Mouse (Mus musculus): ENCODE results near the gene Opcml. TPM values are rescaled to one million over a fixed set of nuclear protein-coding genes. Genes with fewer than 3 reads are reported as not detected.

Gene Opcml
- polyA plus RNA-seq, 1 experiment from 2014 or later = 4.9 TPM

- H3K4me1 ChIP-seq = no peaks in the 10 kb centered on the region
- peaks cover 12% of the 10 kb centered on the region for H3K27me3 ChIP-seq
- H3K9me3 ChIP-seq = no peaks in the 10 kb centered on the region
- no peaks in the 10 kb centered on the region for H3K36me3 ChIP-seq
- no peak overlapping the region for H3K9ac ChIP-seq
- H3K4me2 ChIP-seq (replicated peaks) = no peak overlapping the region
- H3K27ac ChIP-seq = no peak overlapping the region
- no peak for ATAC-seq (ENCODE audit: low FRiP score, low read depth)
- 85% methylated on average over 3 of the region's 3 CpGs for WGBS
- H3K4me3 ChIP-seq = no peak overlapping the region
Measured at GRCm38 (mm10) chr9:28395638-28396037, 605.1 kb downstream of the Opcml start.

GRCm38 (mm10) chr9:28402770-28403650 is 612.4 kb downstream of the Opcml start:
- Histone ChIP-seq H3K4me2 (replicated peaks) (peak overlapping the region; percentile 98), H3K27ac (no peak overlapping the region), H3K27me3 (peaks cover 61% of the 10 kb centered on the region), H3K36me3 (no peaks in the 10 kb centered on the region), H3K9me3 (no peaks in the 10 kb centered on the region), H3K4me3 (peak overlapping the region; percentile 60), H3K4me1 (peaks cover 17% of the 10 kb centered on the region; the same call in 1 of the 2 replicates), H3K9ac (peak overlapping the region; percentile 67)
- peak; percentile 76; the same call in 1 of the 2 replicates for ATAC-seq (ENCODE audit: low FRiP score, low read depth)
- WGBS = 1% methylated on average over 56 of the region's 56 CpGs

GRCm38 (mm10) chr9:28403831-28404562 is 613.4 kb downstream of the Opcml start:
- peak overlapping the region; percentile 67; the same call in 1 of the 2 replicates for H3K9ac ChIP-seq
- ATAC-seq (ENCODE audit: low FRiP score, low read depth) = no peak
- peak overlapping the region; percentile 98 for H3K4me2 ChIP-seq (replicated peaks)

DNA sequence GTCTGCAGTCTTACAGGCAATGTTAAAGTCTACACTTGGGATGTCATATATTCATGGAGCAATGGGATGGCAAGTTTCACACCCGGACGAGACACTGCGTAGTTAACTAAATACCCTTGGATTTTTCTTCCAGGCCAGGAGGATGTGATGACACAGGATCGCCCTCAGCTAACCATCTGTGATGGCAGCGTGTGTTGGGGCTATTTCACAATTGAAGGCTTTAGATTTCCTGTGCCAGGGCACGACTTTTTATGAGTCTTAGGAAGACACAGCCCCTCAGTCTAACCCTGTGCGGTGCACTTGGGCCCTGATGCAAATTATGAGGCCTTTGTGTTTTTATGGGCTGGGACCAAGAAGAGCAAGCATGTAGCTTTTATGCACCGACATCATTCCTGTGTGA is 614.0 kb downstream of the Opcml start:
- ATAC-seq (ENCODE audit: low FRiP score, low read depth) = no peak
- Histone ChIP-seq H3K4me1 (peaks cover 17% of the 10 kb centered on the region; the same call in 1 of the 2 replicates), H3K9me3 (no peaks in the 10 kb centered on the region), H3K27ac (no peak overlapping the region), H3K36me3 (no peaks in the 10 kb centered on the region), H3K4me3 (peak overlapping the region; percentile 60), H3K27me3 (peaks cover 60% of the 10 kb centered on the region), H3K4me2 (replicated peaks) (peak overlapping the region; percentile 98), H3K9ac (no peak overlapping the region)
- WGBS = 50% methylated on average over 8 of the region's 8 CpGs

More at GRCm38 (mm10) chr9:28403831-28404562, 613.4 kb downstream of the Opcml start:
- Histone ChIP-seq H3K4me3 (peak overlapping the region; percentile 60), H3K27ac (no peak overlapping the region), H3K27me3 (peaks cover 61% of the 10 kb centered on the region), H3K9me3 (no peaks in the 10 kb centered on the region), H3K36me3 (no peaks in the 10 kb centered on the region), H3K4me1 (peaks cover 17% of the 10 kb centered on the region; the same call in 1 of the 2 replicates)
- WGBS = 2% methylated on average over 30 of the region's 30 CpGs

DNA sequence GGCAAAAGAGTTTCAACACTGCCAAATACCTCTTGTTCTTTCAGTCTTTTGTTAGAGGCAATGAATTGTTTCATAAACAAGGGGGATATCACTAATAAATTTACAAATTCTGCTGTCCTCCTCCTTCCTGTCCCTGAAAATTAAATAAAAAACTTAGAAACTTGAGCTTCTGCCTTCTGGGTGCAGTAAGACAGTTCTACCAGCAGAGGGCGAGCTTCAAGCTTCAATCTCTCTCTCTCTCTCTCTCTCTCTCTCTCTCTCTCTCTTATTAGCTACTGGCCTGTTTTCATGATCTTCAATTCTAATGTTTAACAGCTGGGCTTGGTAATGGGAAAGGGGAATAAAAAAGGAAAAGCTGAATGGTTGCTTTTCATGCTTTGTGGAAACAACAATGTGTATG is 615.2 kb downstream of the Opcml start:
- H3K9me3 ChIP-seq = no peaks in the 10 kb centered on the region
- H3K4me3 ChIP-seq = no peak overlapping the region
- no peaks in the 10 kb centered on the region for H3K36me3 ChIP-seq
- no peak overlapping the region for H3K9ac ChIP-seq
- peaks cover 17% of the 10 kb centered on the region; the same call in 1 of the 2 replicates for H3K4me1 ChIP-seq
- WGBS = 0% methylated on average over 1 of the region's 1 CpGs
- H3K4me2 ChIP-seq (replicated peaks) = no peak overlapping the region
- no peak overlapping the region for H3K27ac ChIP-seq
- H3K27me3 ChIP-seq = peaks cover 48% of the 10 kb centered on the region
- ATAC-seq (ENCODE audit: low FRiP score, low read depth) = no peak

DNA sequence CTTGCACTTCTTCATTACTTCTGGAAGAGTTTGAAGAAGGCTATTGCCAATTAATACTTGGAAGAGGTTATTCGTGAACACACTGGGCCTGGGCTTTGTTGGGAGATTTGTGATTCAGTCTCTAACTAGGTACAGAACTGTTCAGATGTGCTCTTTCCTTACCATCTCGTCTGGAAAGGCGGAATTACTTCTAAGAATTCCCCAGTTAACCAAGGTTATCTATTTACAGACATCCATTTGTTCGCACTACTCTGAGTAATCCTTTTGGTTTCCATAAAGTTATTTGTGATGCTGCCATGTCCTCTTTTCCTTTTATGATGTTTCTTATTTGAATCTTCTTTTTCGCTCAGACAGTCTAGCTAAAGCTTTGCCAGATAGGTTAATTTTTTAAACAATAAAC is 630.2 kb downstream of the Opcml start:
- Histone ChIP-seq H3K9ac (no peak overlapping the region), H3K4me2 (replicated peaks) (no peak overlapping the region), H3K9me3 (no peaks in the 10 kb centered on the region), H3K4me1 (no peaks in the 10 kb centered on the region), H3K4me3 (no peak overlapping the region), H3K36me3 (no peaks in the 10 kb centered on the region), H3K27ac (no peak overlapping the region), H3K27me3 (no peaks in the 10 kb centered on the region)
- ATAC-seq (ENCODE audit: low FRiP score, low read depth) = no peak
- 83% methylated on average over 5 of the region's 5 CpGs for WGBS

DNA sequence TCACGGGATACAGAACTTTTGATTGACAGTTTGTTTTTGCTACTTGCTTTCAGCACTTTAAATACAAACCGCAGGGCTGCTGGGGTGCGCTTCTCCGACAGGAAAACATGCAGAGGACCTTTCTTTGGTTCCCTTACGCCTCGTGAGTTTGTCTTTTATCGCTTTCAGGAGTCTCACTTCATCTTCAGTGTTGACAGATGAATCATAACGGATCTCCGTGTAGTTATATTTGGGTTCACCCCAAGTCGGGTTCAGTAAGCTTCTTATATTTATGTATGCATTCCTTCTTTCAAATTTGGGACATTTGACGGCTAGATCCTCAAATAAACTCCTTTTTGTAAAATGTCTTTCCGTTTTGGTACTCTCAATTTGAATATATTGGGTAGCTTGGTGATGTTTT is 632.8 kb downstream of the Opcml start:
- Histone ChIP-seq H3K4me3 (no peak overlapping the region), H3K9me3 (no peaks in the 10 kb centered on the region), H3K4me1 (no peaks in the 10 kb centered on the region), H3K9ac (no peak overlapping the region), H3K4me2 (replicated peaks) (no peak overlapping the region), H3K27me3 (no peaks in the 10 kb centered on the region), H3K36me3 (no peaks in the 10 kb centered on the region), H3K27ac (no peak overlapping the region)
- WGBS = 76% methylated on average over 12 of the region's 12 CpGs
- ATAC-seq (ENCODE audit: low FRiP score, low read depth) = no peak

DNA sequence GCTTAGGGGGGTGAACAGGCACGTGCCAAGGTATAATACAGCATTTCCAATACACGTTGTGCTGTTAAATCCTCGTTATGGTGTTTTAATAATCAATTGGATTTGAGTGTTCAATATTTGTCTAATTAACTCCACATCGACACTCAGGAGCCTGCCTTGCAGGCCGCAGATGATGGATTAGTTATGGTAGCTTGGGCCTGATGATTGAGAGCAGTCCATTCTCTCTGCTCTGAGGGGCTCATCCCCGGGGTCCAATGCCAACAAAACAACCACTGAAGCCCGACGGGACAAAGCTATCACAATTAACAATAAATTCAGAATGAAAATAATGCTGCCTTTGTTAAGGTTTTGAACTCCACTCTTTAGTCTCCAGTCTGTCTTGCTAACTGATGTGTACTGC is 641.6 kb downstream of the Opcml start:
- WGBS = 67% methylated on average over 8 of the region's 8 CpGs
- H3K27me3 ChIP-seq = no peaks in the 10 kb centered on the region
- H3K4me1 ChIP-seq = no peaks in the 10 kb centered on the region
- H3K9me3 ChIP-seq = no peaks in the 10 kb centered on the region
- H3K4me3 ChIP-seq = no peak overlapping the region
- ATAC-seq (ENCODE audit: low FRiP score, low read depth) = no peak
- H3K36me3 ChIP-seq = no peaks in the 10 kb centered on the region
- no peak overlapping the region for H3K4me2 ChIP-seq (replicated peaks)
- no peak overlapping the region for H3K27ac ChIP-seq
- no peak overlapping the region for H3K9ac ChIP-seq

DNA sequence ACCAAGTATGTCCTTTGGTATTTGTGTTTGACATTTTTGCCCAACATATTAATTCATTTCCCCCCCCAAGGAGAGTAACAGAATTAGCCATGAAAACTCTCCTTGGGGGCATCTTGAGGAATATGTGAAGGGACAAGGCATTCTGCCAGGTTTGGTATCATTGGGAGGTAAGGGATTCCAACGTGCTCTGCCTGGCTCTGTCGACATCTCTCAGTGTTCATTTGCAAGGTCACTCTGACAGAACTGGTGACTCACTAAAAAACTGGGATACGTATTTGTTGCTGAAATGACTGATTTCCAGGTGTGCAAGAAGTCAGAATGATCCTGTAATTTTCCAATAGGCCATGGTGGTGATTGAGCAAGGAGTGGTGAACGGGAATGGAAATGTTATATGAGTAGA is 648.2 kb downstream of the Opcml start:
- peaks cover 11% of the 10 kb centered on the region for H3K4me1 ChIP-seq
- no peak for ATAC-seq (ENCODE audit: low FRiP score, low read depth)
- 83% methylated on average over 4 of the region's 4 CpGs for WGBS
- no peak overlapping the region for H3K4me2 ChIP-seq (replicated peaks)
- no peak overlapping the region for H3K27ac ChIP-seq
- no peaks in the 10 kb centered on the region for H3K36me3 ChIP-seq
- no peaks in the 10 kb centered on the region for H3K9me3 ChIP-seq
- no peak overlapping the region for H3K9ac ChIP-seq
- no peak overlapping the region for H3K4me3 ChIP-seq
- no peaks in the 10 kb centered on the region for H3K27me3 ChIP-seq

DNA sequence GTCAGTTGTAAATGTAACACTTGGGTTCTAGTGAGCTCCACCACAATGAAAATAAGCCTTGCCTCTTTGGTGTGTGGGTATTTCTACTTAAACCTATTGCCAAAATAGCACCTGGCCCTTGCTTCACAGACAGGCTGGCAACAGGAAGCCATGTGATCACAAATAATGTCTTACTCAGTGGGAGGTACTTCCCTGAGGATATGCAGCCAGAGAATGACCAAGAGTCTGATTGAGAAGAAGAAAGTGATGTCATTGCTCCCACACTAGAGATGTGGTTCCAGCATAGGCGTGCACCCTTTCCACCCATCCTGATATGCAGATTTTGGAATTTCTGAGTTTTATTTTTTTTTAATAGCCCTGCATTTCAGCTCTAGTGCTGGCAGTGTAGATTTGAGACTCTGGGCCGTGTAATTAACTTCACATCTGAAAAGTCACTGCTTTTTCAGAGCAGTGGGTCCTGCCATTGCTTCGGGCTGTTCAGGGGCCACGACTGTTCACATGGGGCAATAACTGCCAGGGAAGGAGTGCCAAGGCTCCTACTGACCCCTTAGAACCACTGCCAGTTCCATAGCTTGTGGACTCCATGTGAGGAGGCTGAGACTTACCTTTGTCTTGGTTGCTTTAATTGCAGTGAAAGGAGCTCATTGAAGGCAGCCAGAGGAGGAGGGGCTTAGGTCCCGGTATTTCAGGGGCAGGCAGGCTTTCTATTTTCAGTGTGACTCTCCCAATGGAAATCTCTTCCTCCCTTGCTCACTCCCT is 649.0 kb downstream of the Opcml start:
- H3K4me3 ChIP-seq = no peak overlapping the region
- no peak for ATAC-seq (ENCODE audit: low FRiP score, low read depth)
- H3K27ac ChIP-seq = no peak overlapping the region
- no peaks in the 10 kb centered on the region for H3K36me3 ChIP-seq
- 50% methylated on average over 5 of the region's 5 CpGs for WGBS
- no peak overlapping the region for H3K9ac ChIP-seq
- H3K4me2 ChIP-seq (replicated peaks) = no peak overlapping the region
- peaks cover 11% of the 10 kb centered on the region for H3K4me1 ChIP-seq
- no peaks in the 10 kb centered on the region for H3K27me3 ChIP-seq
- no peaks in the 10 kb centered on the region for H3K9me3 ChIP-seq

GRCm38 (mm10) chr9:28440192-28440795 is 649.7 kb downstream of the Opcml start:
- 77% methylated on average over 3 of the region's 3 CpGs for WGBS
- Histone ChIP-seq H3K27me3 (no peaks in the 10 kb centered on the region), H3K4me2 (replicated peaks) (no peak overlapping the region), H3K9ac (no peak overlapping the region), H3K9me3 (no peaks in the 10 kb centered on the region), H3K4me1 (peaks cover 11% of the 10 kb centered on the region), H3K4me3 (no peak overlapping the region), H3K36me3 (no peaks in the 10 kb centered on the region), H3K27ac (no peak overlapping the region)
- ATAC-seq (ENCODE audit: low FRiP score, low read depth) = no peak

Measured in limb, embryonic 13.5 days (tissue).